Mouse (Mus musculus) liver, embryonic 12.5 days (tissue): ENCODE results near the gene Calcoco1. TPM values are rescaled to one million over a fixed set of nuclear protein-coding genes. Genes with fewer than 3 reads are reported as not detected.

ENCODE experiments used
- microRNA counts: library from miRNA; unstranded; fragments of <30 nt; microRNA quantifications from one replicate; lab custom pipeline; 2017
- microRNA-seq: library from miRNA; unstranded; fragments of <30 nt; microRNA quantifications from one replicate; pipeline ENCODE4, GENCODE M21; 2017
- polyA plus RNA-seq: library from polyadenylated mRNA; unstranded; fragments of >200 nt; fragmentation: Nextera tagmentation; extraction: Ambion mirVana; gene quantifications from 2 replicates; pipeline ENCODE4 v1.2.1, GENCODE M21; 2016

Calcoco1 gene
- polyA plus RNA-seq, 1 experiment from 2014 or later, result 8.7 TPM

MicroRNAs within 50 kb of the gene (microRNA counts, 519-probe panel; counts per million panel counts)
- microRNA mmu-miR-688 (lab: Ali Mortazavi, UCI), result 582 counts per million, percentile 70 among the panel's probes with 10 or more counts

Small RNA genes within 50 kb of the gene (microRNA-seq; reads per million reads assigned to microRNA genes)
- gene Mir688, result not detected

Other genes starting within 250 kb of the Calcoco1 start
- gene Gm10337, start 218.5 kb downstream of the Calcoco1 start, polyA plus RNA-seq, result not detected in 2 replicates
- 4.2 and 4.5 TPM in 2 replicates for gene Map3k12, start 205.1 kb downstream of the Calcoco1 start, polyA plus RNA-seq
- gene Tarbp2, start 204.0 kb downstream of the Calcoco1 start, polyA plus RNA-seq, result 63.5 and 66.7 TPM in 2 replicates
- 1.0 TPM in 2 replicates for gene Npff, start 197.2 kb downstream of the Calcoco1 start, polyA plus RNA-seq
- gene Gm28047, start 97.1 kb downstream of the Calcoco1 start, polyA plus RNA-seq, result not detected in 2 replicates
- 11.5 and 14.3 TPM in 2 replicates for gene Atf7, start 96.7 kb downstream of the Calcoco1 start, polyA plus RNA-seq
- gene Atp5g2, start 49.8 kb downstream of the Calcoco1 start, polyA plus RNA-seq, result 39.6 and 42.2 TPM in 2 replicates
- gene Hoxc13, start 198.9 kb upstream of the Calcoco1 start, polyA plus RNA-seq, result not detected in 2 replicates
- not detected in 2 replicates for gene Hoxc12, start 214.6 kb upstream of the Calcoco1 start, polyA plus RNA-seq
- not detected in 2 replicates for gene Hoxc11, start 232.2 kb upstream of the Calcoco1 start, polyA plus RNA-seq
- gene Hoxc10, start 244.6 kb upstream of the Calcoco1 start, polyA plus RNA-seq, result not detected in 2 replicates
- 0.92 and 1.2 TPM in 2 replicates for gene Hoxc5, start 245.3 kb upstream of the Calcoco1 start, polyA plus RNA-seq